Mouse (Mus musculus) ES-CJ7 (cell line): Measurements from ENCODE around the gene Arl13b.

ENCODE experiments used
- DNase-seq: peaks from one replicate; pipeline ENCODE4 v3.0.0; 2011; ENCODE audit warnings: low read depth, low spot score

Arl13b gene

GRCm38 (mm10) chr16:62814491-62814890, 32.3 kb downstream of the Arl13b start, which contains the start of gene Stx19:
TSS of gene Stx19 (plus strand) at chr16:62814676.
- DNase-seq = no peak

- no peak for DNase-seq
Measured at GRCm38 (mm10) chr16:62813790-62814189, 33.0 kb downstream of the Arl13b start.

GRCm38 (mm10) chr16:62810855-62811254, 36.0 kb downstream of the Arl13b start:
- no peak for DNase-seq

- DNase-seq = no peak
Measured at GRCm38 (mm10) chr16:62807249-62807979, 39.4 kb downstream of the Arl13b start.

- DNase-seq = no peak
Measured at GRCm38 (mm10) chr16:62804621-62805020, 42.2 kb downstream of the Arl13b start.

GRCm38 (mm10) chr16:62799839-62800238, 47.0 kb downstream of the Arl13b start:
- no peak for DNase-seq

- no peak for DNase-seq
Measured at GRCm38 (mm10) chr16:62799426-62799825, 47.4 kb downstream of the Arl13b start.

GRCm38 (mm10) chr16:62798808-62799207, 48.0 kb downstream of the Arl13b start:
- DNase-seq = no peak

- no peak for DNase-seq
Measured at GRCm38 (mm10) chr16:62796608-62797007, 50.2 kb downstream of the Arl13b start.

- peak; percentile 97 for DNase-seq
Measured at GRCm38 (mm10) chr16:62786621-62787331, 60.1 kb downstream of the Arl13b start, which contains the start of gene Nsun3. TSS of gene Nsun3 (minus strand) at chr16:62786818.

GRCm38 (mm10) chr16:62782229-62782628, 64.6 kb downstream of the Arl13b start:
- peak; percentile 38 for DNase-seq

GRCm38 (mm10) chr16:62778282-62778681, 68.6 kb downstream of the Arl13b start:
- no peak for DNase-seq

GRCm38 (mm10) chr16:62776034-62776433, 70.8 kb downstream of the Arl13b start:
- no peak for DNase-seq

- no peak for DNase-seq
Measured at GRCm38 (mm10) chr16:62773462-62773861, 73.4 kb downstream of the Arl13b start.

GRCm38 (mm10) chr16:62758340-62758739, 88.5 kb downstream of the Arl13b start:
- DNase-seq = peak; percentile 90

- peak; percentile 11 for DNase-seq
Measured at GRCm38 (mm10) chr16:62755307-62755706, 91.5 kb downstream of the Arl13b start.

- DNase-seq = no peak
Measured at GRCm38 (mm10) chr16:62753597-62753996, 93.2 kb downstream of the Arl13b start.

- no peak for DNase-seq
Measured at GRCm38 (mm10) chr16:62753079-62753478, 93.8 kb downstream of the Arl13b start.

GRCm38 (mm10) chr16:62745875-62746274, 101.0 kb downstream of the Arl13b start:
- DNase-seq = no peak
